ENCODE assay signal across 26 mouse cellular contexts in genomic region chr3:116701601-116702000, GRCm38 (mm10). TPM values are rescaled to one million over a fixed set of nuclear protein-coding genes. Genes with fewer than 3 reads are reported as not detected.
DNase-seq lines count a peak whose midpoint lies in the region; ATAC-seq lines count a peak whose summit lies in the region.
"Had no signal": no experiment of that assay in that cellular context is flagged by ENCODE, and none has a peak within 500 bp of the region (broad histone marks: within the 10 kb centered on the region; RNA-seq: fewer than 3 reads in every experiment).

No protein-coding gene starts in this region.

- H3K27me3 ChIP-seq in stomach, embryonic 15.5 days (replicated peaks): no peaks in the 10 kb centered on the region
- H3K27me3 ChIP-seq: CH12.LX; embryonic facial prominence, embryonic 12.5 days; forebrain, embryonic 15.5 days; hindbrain, embryonic 12.5 days had no signal

- H3K4me2 ChIP-seq in stomach, embryonic 15.5 days: no peak overlapping the region
- H3K4me2 ChIP-seq: embryonic facial prominence, embryonic 12.5 days; forebrain, embryonic 15.5 days; hindbrain, embryonic 12.5 days had no signal

- H3K27ac ChIP-seq in stomach, embryonic 15.5 days: 0 out of 2 replicates have a peak overlapping the region, but pooled peaks have one; percentile 41
- H3K27ac ChIP-seq: embryonic facial prominence, embryonic 12.5 days; forebrain, embryonic 15.5 days; heart, embryonic 10.5 days; hindbrain, embryonic 12.5 days; hindbrain, postnatal 0 days had no signal

- 88% methylated on average over 4 of the region's 4 CpGs for WGBS in stomach, embryonic 15.5 days

- DNase-seq in thymus, postnatal 0 days (ENCODE audit: low spot score): peak; percentile 8
- DNase-seq in thymus, adult 18-20 months: no peak
- DNase-seq in R1 (ENCODE audit: low read depth, low spot score): peak; percentile 59
- no peak for DNase-seq in layer of hippocampus, postnatal 36 days
- DNase-seq in cerebellum, postnatal 36 days: no peak
- DNase-seq: adrenal gland, adult 2 months; adrenal gland, postnatal 25 days; cerebellum, adult 2 months; cerebellum, postnatal 10 days; gastrocnemius, postnatal 10 days; heart, adult 18-20 months; heart, postnatal 10 days; heart, postnatal 4 days had no signal

- no peak overlapping the region for H3K4me3 ChIP-seq in stomach, embryonic 15.5 days (replicated peaks)
- H3K4me3 ChIP-seq: embryonic facial prominence, embryonic 12.5 days; forebrain, embryonic 15.5 days; heart, embryonic 10.5 days; hindbrain, embryonic 12.5 days had no signal

- no peaks in the 10 kb centered on the region for H3K4me1 ChIP-seq in stomach, embryonic 15.5 days
- H3K4me1 ChIP-seq: embryonic facial prominence, embryonic 12.5 days; forebrain, embryonic 15.5 days; hindbrain, embryonic 12.5 days had no signal

- no peaks in the 10 kb centered on the region for H3K36me3 ChIP-seq in stomach, embryonic 15.5 days
- H3K36me3 ChIP-seq: embryonic facial prominence, embryonic 12.5 days; forebrain, embryonic 15.5 days; heart, embryonic 10.5 days; hindbrain, embryonic 12.5 days had no signal

- H3K9ac ChIP-seq in stomach, embryonic 15.5 days: no peak overlapping the region
- H3K9ac ChIP-seq: embryonic facial prominence, embryonic 12.5 days; forebrain, embryonic 15.5 days; hindbrain, embryonic 12.5 days had no signal

- no peak for ATAC-seq in stomach, embryonic 15.5 days (ENCODE audit: insufficient read depth, low FRiP score, low read depth)
- ATAC-seq in cerebellum, adult (ENCODE audit: insufficient number of reproducible peaks, low FRiP score, low TSS enrichment): no peak
- ATAC-seq: forebrain, embryonic 15.5 days; hindbrain, postnatal 0 days had no signal

- H3K9me3 ChIP-seq in stomach, embryonic 15.5 days: no peaks in the 10 kb centered on the region
- H3K9me3 ChIP-seq: embryonic facial prominence, embryonic 12.5 days; forebrain, embryonic 15.5 days; heart, embryonic 10.5 days; hindbrain, embryonic 12.5 days had no signal

RNA-seq across cellular contexts. Expression of gene Slc35a3, which starts 11.0 kb away (rescaled TPM):
- polyA plus RNA-seq in thymus, postnatal 0 days (2015; fragmentation: Nextera tagmentation; extraction: Ambion mirVana): 8.9 and 9.1 TPM in 2 replicates
- 21.5 and 22.3 TPM in 2 replicates for polyA plus RNA-seq in stomach, embryonic 15.5 days (2015; fragmentation: Nextera tagmentation; extraction: Ambion mirVana)
- total RNA-seq in layer of hippocampus, postnatal 36 days (2021): 10 to 100 TPM; 16.4 to 16.9 TPM

RNA-seq across cellular contexts. Expression of gene Gm43191, which starts 20.5 kb away (rescaled TPM):
- not detected in 2 replicates for polyA plus RNA-seq in thymus, postnatal 0 days (2015; fragmentation: Nextera tagmentation; extraction: Ambion mirVana)
- polyA plus RNA-seq in stomach, embryonic 15.5 days (2015; fragmentation: Nextera tagmentation; extraction: Ambion mirVana): 0.61 TPM in 1 of 2 replicates, not detected in the other
- total RNA-seq in layer of hippocampus, postnatal 36 days (2021): 1 to 10 TPM in 1 of 2 experiments, not detected in 1; 1.5 TPM
- total RNA-seq: adrenal gland, adult 2 months; CH12.LX; gastrocnemius, postnatal 10 days; gastrocnemius, postnatal 4 days; heart, adult 18-20 months; hindbrain, postnatal 0 days had no signal
- polyA plus RNA-seq: adrenal gland, adult 2 months; cerebellum, adult 2 months; cortical plate, adult 2 months; embryonic facial prominence, embryonic 12.5 days; forebrain, embryonic 11.5 days; heart, embryonic 14.5 days; hindbrain, embryonic 12.5 days; hindbrain, postnatal 0 days; intestine, embryonic 14.5 days had no signal

RNA-seq across cellular contexts. Expression of gene Mfsd14a, which starts 39.1 kb away (rescaled TPM):
- 68.6 and 69.9 TPM in 2 replicates for polyA plus RNA-seq in thymus, postnatal 0 days (2015; fragmentation: Nextera tagmentation; extraction: Ambion mirVana)
- polyA plus RNA-seq in stomach, embryonic 15.5 days (2015; fragmentation: Nextera tagmentation; extraction: Ambion mirVana): 79.5 and 86.6 TPM in 2 replicates
- total RNA-seq in layer of hippocampus, postnatal 36 days (2021): 10 to 100 TPM; 60.9 to 62.1 TPM

Comparison
In these comparisons a context has a peak if more than half of its experiments do, and no peak if none do; other contexts are left out.
1. DNase-seq: peak in thymus, postnatal 0 days (single experiment) and R1 (single experiment); none in thymus, adult 18-20 months (0 of 2), layer of hippocampus, postnatal 36 days (0 of 2) and cerebellum, postnatal 36 days (0 of 2).